Mouse (Mus musculus): ENCODE results near the gene Sema6c.

Sema6c gene

DNA sequence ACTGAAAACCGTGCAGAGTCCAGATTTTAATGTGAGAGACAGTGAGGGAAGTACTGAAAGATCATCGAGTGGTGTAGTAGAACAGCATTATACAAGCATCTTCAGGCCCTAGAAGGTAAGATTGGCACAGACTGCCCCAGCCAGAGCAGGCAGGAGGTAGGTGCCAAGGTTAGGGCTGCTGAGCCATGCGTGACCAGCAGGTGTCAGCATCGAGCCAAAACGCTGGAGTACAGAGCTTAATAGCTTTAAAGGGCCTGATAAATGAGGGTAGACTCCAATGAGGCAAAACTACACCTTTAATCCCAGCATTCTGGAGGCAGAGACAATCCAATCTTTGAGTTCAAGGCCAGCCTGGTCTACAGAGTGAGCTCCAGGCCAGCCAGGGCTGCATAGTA lies 17.6 kb upstream of the Sema6c start:
- peak; percentile 96 for DNase-seq

GRCm38 (mm10) chr3:95147924-95148323 lies 12.3 kb upstream of the Sema6c start:
- DNase-seq = no peak

- peak in 1 of 2 experiments; percentile 59 for DNase-seq
Observed at GRCm38 (mm10) chr3:95153874-95154273, 6.4 kb upstream of the Sema6c start.

DNA sequence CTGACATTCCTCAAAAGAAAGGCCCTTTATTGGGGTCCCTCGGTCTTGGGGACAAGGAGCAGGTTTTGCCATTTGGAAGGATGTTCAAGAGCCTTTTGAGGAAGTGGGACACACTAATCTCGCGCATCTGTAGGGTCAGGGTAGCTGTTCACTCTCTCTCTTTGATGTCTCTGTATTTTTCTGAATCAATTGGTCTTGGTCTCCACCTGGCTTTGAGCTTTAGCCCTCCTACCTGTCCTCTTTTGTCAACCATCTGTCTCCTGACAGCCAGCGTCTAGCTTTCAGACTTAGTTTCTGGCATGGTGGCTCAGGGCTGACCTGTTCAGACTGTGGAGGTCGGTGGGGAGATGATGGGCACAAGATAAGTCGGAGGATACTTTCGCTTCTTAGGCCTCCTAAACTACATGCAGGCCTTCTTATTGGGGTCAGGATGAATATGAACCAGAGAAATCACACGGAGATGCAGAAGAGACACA lies 708 bp upstream of the Sema6c start:
- DNase-seq = no peak

DNA sequence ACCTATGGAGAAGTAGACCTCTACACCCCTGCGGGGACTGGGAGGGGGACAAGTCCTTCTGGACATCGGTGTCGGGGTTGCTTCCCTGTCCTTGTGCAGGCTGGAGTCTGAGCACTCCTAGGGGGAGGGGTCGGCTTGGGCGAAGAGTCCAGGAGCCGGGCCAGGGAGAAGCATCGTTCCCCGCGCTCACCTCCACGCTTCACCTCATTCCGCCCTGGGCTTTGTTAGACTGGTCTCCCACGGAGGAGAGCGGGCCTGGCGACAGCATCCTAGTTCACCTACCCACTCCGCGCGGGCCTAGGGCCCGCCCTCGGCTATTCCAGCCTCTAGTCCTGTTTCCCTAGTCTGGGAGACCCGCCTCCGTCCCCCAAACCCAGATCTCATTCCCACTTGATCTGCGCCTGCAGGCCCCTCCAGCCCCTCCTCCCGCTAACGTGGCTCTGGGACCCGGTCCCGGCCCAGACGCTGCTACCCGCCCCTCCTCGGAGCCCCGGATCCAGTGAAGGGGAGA lies 839 bp downstream of the Sema6c start:
- peak; percentile 66 to 70 for DNase-seq

GRCm38 (mm10) chr3:95161618-95162344 lies 1.5 kb downstream of the Sema6c start:
- DNase-seq = peak in 1 of 2 experiments; percentile 48

GRCm38 (mm10) chr3:95162345-95162628 lies 2.0 kb downstream of the Sema6c start:
- DNase-seq = no peak

DNA sequence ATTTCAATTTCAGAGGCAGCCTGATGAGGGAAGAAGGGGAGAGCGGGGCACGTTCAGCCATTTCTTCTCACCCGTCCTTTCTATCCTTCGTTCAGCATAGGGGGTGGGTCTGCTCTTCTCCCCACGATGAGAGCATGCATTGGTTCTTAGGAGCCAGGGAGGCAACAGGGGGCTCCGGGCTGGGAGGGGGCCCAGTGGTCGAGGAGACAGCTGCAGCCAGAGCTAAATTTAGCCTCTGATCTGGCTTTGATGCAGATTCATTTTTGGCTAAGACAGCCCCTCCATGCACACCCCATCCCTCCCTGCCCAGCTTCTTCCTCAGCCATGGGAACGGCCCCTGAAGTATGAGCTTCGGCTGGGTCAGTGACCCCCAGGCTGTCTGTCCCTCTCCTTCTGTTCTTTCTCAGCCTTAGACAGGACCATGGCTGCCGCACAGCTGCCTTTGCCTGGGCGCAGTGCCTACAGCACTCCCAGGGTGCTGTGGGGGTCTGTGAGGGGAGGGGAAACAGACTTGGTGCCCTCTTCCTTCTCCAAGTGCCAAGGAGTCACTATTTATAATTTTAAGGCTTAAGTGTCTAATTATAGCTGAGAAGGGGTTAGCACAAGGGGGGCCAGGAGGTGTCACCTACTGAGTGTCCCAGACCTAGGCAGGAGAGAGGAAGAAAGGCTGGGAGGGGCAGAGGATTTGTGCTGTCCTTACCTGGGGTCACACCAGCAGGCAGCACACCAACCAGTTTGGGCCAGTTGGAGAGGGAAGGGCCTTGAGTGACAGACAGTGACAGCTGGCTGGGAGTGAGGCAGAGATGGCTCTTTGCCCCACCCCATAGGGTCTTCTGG lies 3.4 kb downstream of the Sema6c start:
- DNase-seq = peak; percentile 54 to 78

- no peak for DNase-seq
Observed at GRCm38 (mm10) chr3:95164256-95164550, 3.9 kb downstream of the Sema6c start.

- DNase-seq = no peak
Observed at GRCm38 (mm10) chr3:95164840-95165239, 4.6 kb downstream of the Sema6c start.

- no peak for DNase-seq
Observed at GRCm38 (mm10) chr3:95169996-95170395, 9.7 kb downstream of the Sema6c start.

- DNase-seq = no peak
Observed at GRCm38 (mm10) chr3:95171105-95171504, 10.8 kb downstream of the Sema6c start.

GRCm38 (mm10) chr3:95172526-95173255 lies 12.4 kb downstream of the Sema6c start:
- DNase-seq = peak in 1 of 2 experiments; percentile 16

DNA sequence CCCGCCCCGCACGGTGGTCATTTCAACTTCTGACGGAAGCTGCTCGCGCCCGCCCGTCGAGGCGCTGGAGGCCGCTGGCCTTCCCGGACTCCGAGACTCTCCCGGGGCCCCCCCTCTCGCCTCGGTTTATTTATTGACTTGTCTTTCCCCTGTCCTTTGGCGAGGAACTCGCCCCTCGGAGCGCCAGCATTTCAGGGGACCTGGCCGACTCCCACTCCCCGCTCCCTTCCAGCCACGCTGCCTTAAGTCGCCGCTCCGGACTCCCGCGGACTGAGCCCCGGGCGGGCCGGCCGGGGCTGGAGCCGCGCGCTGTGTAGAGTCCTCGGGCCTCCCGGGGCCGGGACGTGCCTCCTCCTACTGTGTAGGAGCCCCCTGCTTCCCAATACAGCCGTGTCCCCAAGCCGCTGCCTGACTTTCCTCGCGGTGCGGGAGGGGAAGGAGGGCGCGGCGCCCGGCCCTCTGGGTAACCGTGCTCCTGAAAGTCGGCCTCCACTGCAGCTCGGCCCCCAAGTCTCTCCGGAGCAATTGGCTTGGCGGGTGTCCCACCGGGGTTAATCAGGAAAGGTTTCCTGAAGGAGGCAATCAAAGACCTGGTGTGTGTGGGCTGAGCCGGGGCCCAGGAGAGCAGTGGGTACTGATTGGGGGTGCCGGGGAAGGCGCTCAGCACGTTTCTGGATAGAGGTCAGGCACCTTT lies 13.1 kb downstream of the Sema6c start:
- peak; percentile 30 to 63 for DNase-seq

- peak; percentile 94 to 98 for DNase-seq
Observed at GRCm38 (mm10) chr3:95174011-95174592, 13.8 kb downstream of the Sema6c start.

DNA sequence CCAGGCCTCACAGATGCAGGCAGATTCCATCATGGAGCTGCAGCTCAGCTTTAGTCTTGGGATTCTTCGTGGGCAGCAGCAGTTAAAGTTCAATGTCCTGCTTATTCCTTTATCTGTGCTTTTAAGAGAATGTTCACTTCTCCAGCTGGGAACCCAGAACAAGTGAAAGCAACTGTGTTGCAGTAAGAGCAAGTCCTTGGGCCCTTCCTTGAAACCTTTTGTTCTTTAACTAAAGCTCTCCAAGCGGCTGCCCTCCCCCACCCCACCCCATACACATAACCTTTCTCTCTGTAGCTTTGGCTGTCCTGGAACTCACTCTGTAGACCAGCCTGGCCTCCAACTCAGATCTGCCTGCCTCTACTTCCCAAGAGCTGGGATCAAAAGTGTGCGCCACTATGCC lies 16.2 kb downstream of the Sema6c start:
- no peak for DNase-seq

GRCm38 (mm10) chr3:95177583-95177982 lies 17.3 kb downstream of the Sema6c start:
- no peak for DNase-seq

- DNase-seq = no peak
Observed at GRCm38 (mm10) chr3:95178948-95179347, 18.7 kb downstream of the Sema6c start.

DNA sequence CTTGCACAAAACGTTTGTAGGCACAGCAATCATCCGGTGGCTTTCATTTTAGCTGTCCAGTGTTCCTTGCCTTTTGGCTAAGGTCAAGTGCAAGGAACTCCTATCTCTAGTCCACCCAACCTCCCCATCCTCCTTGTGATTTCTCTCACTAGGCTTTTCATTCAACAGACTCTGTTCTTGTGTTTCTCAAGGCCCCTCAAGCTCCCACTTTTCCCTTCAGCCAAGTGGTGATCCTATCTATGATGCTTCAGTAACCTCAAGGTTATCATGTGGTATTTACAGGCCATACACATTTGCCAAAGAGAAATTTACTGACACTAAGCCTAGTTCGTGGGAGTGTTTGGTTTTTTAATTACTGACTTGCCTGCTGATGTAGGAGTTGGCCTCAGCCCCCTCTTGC lies 19.6 kb downstream of the Sema6c start:
- no peak for DNase-seq

DNA sequence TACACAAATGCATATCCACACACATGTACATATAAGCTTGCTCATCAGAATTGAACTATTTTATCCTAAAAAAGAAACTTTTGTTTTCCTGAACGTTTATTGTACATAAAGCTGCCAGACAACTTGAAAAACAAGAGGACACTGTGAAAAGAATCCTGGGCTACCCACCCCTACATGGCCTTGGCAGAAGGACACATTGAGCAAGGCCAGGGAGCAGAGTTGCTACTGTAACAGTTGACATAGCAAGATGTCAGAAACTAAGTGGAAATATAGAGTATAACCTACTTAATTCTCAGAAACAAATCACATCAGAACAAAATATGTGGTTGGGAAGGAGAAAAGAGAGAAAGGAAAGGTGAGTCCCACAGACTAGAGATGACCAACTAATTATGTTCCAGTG lies 21.6 kb downstream of the Sema6c start:
- no peak for DNase-seq

- DNase-seq = no peak
Observed at GRCm38 (mm10) chr3:95184796-95185577, 24.7 kb downstream of the Sema6c start.

DNA sequence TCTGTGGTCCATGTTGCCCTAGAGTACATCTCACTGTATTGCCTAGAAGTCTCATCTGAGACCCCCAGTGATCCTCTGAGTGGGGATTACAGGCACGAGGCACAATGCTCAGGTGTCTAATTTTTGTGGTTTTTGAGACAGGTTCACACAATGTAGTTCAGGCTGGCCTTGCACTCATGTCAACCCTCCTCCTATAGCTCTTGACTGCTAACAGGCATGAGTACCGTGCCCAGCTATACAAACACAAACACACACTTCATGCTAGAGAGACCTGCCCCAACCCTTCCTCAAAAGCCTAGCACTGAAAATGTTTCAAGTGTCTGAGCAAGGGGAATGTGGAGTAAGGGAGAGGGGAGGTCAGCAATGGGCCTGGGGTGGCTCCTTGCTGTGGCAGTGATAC lies 25.8 kb downstream of the Sema6c start:
- DNase-seq = no peak
